Mouse (Mus musculus) heart, postnatal 14 days (tissue): Measurements from ENCODE around the gene Pfn3. TPM values are rescaled to one million over a fixed set of nuclear protein-coding genes. Genes with fewer than 3 reads are reported as not detected.
"Not testable (repeated sequence)": the region's sequence is repeated elsewhere in the genome, so short reads cannot be mapped to it uniquely, and the experiment has no call there.

Experiments used
- DNase-seq, 2 experiments: peaks; one replicate each; pipeline ENCODE4 v3.0.0; 2021 to 2022
- intact Hi-C: fragments of 180-260 bp; cut with DNase I; formaldehyde crosslinking; loops from one replicate; pipeline ENCODE4 v1.15.1; 2025
- long read RNA-seq, 2 experiments: library from polyadenylated mRNA; stranded (forward); transcript quantifications; one replicate each; pipeline ENCODE4 v2.0.0; 2021
- total RNA-seq, 2 experiments: library from RNA; stranded (reverse); gene quantifications; 2 replicates each; pipeline ENCODE4 v1.2.3; 2021

Gene Pfn3
- total RNA-seq: not detected
- long read RNA-seq, experiment 1: 0 reads
- long read RNA-seq, experiment 2: 0 reads

DNA sequence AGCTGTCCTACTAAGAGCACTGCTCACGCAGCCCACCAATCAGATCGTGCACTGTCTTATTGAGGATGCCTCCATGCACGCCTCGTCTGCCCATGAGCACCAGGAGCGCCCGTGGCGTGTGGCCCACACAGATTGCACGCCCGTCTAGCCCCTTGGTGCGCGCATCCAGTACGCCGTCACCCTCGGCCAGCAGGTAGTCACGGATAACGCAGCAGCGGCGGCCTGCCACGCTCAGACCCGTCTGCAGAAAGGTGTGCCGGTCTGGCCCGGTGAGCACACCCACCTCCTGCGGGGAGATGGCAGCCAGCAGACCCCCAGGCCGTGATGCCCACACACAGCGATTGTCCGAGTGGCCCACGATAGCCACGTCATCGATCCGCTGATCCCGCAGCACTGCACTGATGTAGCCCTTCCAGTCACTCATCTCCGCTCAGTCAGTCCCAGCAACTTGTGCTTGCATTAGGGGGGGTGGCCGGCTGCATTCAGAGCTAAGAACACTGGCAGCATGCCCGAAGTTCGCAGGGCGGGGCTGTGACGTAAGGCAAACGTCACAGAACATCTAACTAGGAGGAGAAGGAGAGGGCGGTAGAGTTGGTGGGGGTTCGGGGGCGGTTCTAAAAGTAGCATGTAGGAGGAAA lies at the start of gene Pfn3:
Pfn3 (minus strand) TSS at position 490 of the 638 bp plus-strand sequence.
- intact Hi-C loops: no loop called here
- DNase-seq: peak; percentile 40 to 55

- peak; percentile 60 for DNase-seq
- intact Hi-C loops: no loop called here
Measured at GRCm38 (mm10) chr13:55464027-55464884, 49.2 kb upstream of the Pfn3 start, which contains the start of gene Prr7. TSS of gene Prr7 (plus strand) at chr13:55464267.

GRCm38 (mm10) chr13:55463399-55464026 lies 48.5 kb upstream of the Pfn3 start:
- intact Hi-C loops: no loop called here
- DNase-seq: no peak

- DNase-seq: no peak
- intact Hi-C loops: no loop called here
Measured at GRCm38 (mm10) chr13:55462965-55463364, 47.9 kb upstream of the Pfn3 start.

DNA sequence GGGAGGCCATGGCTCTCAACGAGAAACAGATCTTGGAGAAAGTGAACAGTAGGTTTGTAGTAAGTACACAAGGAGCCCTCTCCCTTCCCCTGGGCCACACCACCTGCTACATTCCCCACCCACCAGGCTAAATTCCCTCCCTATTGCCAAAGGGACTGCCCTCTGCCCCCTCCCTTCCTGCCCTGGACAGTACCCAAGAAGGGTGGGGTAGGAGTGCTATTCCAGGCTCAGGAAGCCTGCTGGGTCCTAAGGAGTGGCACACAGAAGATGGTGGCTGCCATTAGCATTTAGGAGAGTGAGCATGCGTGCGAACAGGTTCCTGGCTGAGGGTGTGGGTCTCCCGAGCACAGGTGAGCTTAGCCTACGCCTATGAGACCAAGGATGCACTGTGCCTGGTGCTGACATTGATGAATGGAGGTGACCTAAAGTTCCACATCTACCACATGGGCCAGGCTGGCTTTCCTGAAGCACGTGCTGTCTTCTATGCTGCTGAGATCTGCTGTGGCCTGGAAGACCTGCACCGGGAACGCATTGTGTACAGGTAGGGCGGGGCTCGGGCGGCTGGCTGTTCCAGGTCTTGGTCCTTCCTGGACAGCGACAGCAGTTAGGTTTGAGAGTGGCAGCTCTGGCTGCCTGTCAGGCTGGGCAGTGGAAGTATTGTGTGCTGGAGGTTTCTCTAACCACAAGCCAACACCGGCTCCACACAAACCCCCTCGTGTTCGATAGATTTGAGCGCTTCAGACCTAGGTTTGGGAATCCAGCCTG lies 36.9 kb upstream of the Pfn3 start:
- DNase-seq: peak in 1 of 2 experiments; percentile 57
- intact Hi-C loops: no loop called here

GRCm38 (mm10) chr13:55451296-55451695 lies 36.3 kb upstream of the Pfn3 start:
- intact Hi-C loops: no loop called here
- DNase-seq: no peak

DNA sequence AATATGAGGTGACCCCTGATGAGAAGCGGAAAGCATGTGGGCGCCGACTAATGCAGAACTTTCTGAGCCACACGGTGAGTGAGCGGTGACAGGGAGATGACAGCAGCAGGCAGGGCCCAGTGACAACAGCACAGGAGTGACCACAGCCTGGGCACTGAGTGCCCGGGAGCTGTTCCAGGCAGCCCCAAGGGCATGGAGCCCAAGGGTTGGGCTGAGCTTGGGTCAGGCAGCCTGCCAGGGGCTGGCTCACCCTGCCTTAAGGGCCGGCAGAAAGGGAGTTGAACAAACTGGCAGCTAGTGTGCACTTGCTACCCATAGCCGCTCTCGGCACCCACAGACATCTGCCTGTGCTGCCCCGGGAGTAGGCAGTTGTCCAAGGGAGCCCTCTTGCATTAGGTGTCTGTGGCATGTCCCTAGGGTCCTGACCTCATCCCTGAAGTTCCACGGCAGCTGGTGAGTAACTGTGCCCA lies 35.5 kb upstream of the Pfn3 start:
- intact Hi-C loops: no loop called here
- peak; percentile 82 to 89 for DNase-seq

DNA sequence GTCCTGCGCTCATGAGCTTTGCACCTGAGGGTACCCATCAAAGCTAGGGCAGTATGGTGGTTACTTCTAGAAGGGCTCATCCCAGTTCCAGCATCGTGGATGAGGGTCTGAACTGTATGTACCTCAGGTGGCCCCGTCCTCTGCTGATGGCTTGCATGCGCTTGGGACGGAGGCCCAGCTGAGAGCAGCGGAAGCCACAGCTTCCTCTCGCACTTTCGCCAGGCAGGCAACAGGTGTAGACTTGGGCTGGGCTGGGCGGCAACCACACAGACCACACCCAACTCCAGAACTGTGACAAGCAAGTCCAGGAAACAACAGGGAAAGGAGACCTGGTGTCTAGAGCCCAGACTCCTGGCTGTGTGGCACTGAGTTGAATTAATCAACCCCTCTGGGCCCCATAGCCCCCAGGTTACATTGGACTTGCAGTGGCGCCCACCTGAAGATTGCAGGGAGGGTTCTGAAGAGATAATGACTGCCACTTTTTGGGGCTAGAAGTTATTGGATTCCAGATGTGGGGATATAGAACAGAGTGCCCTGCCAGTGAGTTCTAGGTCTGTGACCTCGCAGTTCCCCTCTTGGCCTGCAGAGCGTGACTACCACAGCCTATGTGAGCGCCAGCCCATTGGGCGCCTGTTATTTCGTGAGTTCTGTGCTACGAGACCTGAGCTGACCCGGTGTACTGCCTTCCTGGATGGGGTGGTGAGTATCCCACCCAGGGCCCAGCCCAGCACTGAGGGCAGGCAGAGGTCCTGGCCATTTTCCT lies 34.8 kb upstream of the Pfn3 start:
- intact Hi-C loops: no loop called here
- DNase-seq: peak in 1 of 2 experiments; percentile 20

DNA sequence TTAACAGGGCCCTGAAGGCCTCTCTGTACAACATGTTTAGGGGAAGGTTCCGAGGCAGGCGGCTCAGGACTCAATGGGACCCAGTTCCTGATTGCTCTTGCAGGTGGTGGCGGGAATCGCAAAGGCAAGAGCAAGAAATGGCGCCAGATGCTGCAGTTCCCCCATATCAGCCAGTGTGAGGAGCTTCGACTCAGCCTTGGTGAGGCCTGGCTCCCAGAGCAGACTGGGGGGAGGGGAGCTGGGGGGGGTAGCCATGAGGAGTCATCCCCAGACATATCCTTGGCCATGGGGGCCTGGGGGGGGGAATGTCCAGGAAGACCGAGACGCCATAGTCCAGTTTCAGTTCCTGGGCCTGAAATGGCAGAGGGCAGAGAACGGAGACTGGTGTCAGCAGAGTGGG lies 34.2 kb upstream of the Pfn3 start:
- intact Hi-C loops: no loop called here
- no peak for DNase-seq

GRCm38 (mm10) chr13:55448131-55448530 lies 33.1 kb upstream of the Pfn3 start:
- intact Hi-C loops: no loop called here

GRCm38 (mm10) chr13:55447543-55447943 lies 32.5 kb upstream of the Pfn3 start:
- no peak for DNase-seq
- intact Hi-C loops: loop anchor here (2.0 kb wide), 1 partner anchor 21 kb away; no protein-coding TSS in a partner anchor

More at GRCm38 (mm10) chr13:55448131-55448530, 33.1 kb upstream of the Pfn3 start:
- no peak for DNase-seq

GRCm38 (mm10) chr13:55446483-55447105 lies 31.6 kb upstream of the Pfn3 start:
- DNase-seq: no peak
- intact Hi-C loops: loop anchor here (2.0 kb wide), 1 partner anchor 22 kb away; no protein-coding TSS in a partner anchor

DNA sequence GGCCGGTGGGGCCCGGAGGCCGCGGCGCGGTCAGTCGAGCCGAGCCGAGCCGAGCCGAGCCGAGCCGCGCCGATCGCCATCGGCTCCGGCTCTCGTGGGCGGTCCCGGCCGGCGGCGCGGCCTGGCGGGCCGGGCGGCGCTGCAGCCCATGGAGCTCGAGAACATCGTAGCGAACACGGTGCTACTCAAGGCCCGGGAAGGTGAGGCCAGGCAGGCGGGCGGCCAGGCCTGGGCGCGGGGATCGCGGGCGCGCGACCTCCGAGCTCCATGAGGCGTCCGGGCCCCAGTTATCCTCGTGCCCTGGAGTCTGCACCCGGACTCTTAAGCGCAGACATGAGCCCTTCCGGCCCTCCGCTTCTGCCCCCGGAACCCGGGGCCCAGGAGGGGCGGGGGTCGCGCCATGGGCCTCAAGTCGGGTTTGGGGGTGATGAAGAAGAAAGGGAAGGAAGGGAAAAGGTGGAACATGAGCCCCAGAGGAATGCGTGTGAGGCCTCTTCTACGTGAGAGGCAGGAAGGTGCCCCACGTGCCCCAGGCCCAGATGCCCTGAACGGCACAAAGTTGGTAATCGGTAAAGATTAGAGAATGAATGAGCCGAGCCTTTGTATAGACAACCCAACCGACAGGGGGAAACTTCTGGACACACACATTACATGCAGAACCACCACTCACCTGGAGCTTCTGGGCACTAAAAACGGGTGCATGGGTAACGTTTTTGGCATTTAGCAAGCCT lies 30.5 kb upstream of the Pfn3 start:
- intact Hi-C loops: loop anchor here (2.0 kb wide), 1 partner anchor 23 kb away; no protein-coding TSS in a partner anchor
- no peak for DNase-seq

- intact Hi-C loops: no loop called here
- DNase-seq: peak; percentile 98
Measured at GRCm38 (mm10) chr13:55444937-55445315, 29.9 kb upstream of the Pfn3 start, which contains the start of gene Grk6. TSS of gene Grk6 (plus strand) at chr13:55445072.

- intact Hi-C loops: no loop called here
- peak in 1 of 2 experiments; percentile 85 for DNase-seq
Measured at GRCm38 (mm10) chr13:55444286-55444936, 29.4 kb upstream of the Pfn3 start.

GRCm38 (mm10) chr13:55443799-55444285 lies 28.8 kb upstream of the Pfn3 start:
- intact Hi-C loops: no loop called here
- no peak for DNase-seq

GRCm38 (mm10) chr13:55437111-55437629 lies 22.1 kb upstream of the Pfn3 start:
- DNase-seq, intact Hi-C loops: not testable (repeated sequence)
